Mouse (Mus musculus): ENCODE data around the gene Spsb4. TPM values are rescaled to one million over a fixed set of nuclear protein-coding genes. Genes with fewer than 3 reads are reported as not detected.
"Not testable (repeated sequence)": the region's sequence is repeated elsewhere in the genome, so short reads cannot be mapped to it uniquely, and the experiment has no call there.

The Spsb4 gene
- polyA plus RNA-seq, 1 experiment from 2014 or later, result 58.0 TPM

DNA sequence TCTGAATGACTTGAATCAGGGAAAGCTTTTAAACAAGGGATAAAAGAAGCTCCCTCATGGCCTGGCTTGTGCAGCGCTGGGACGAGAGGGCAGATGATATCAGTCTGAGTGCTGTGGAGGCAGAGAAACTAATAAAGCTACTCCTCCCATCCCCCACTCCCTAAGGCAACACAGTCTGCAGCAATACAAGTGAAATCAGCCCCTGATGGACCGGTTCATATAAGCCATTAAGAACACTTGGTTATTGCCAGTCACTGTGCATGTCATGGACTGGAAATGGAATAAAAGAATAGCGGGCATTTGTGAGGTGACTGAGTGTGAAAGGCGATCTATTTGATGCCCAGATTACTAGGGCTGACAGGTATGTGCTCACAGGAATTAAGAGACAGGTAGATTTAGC is 79.8 kb downstream of the Spsb4 start:
- Histone ChIP-seq H3K27ac (no peak overlapping the region), H3K36me3 (peaks cover 32% of the 10 kb centered on the region), H3K27me3 (peaks cover 29% of the 10 kb centered on the region), H3K9me3 (replicated peaks) (no peaks in the 10 kb centered on the region), H3K9ac (no peak overlapping the region), H3K4me2 (no peak overlapping the region), H3K4me3 (replicated peaks) (no peak overlapping the region), H3K4me1 (0 out of 2 replicates have a peak, but pooled peaks cover 2% of the 10 kb centered on the region)
- WGBS, result 70% methylated on average over 5 of the region's 5 CpGs
- no peak for ATAC-seq (replicated peaks; ENCODE audit: low FRiP score)

DNA sequence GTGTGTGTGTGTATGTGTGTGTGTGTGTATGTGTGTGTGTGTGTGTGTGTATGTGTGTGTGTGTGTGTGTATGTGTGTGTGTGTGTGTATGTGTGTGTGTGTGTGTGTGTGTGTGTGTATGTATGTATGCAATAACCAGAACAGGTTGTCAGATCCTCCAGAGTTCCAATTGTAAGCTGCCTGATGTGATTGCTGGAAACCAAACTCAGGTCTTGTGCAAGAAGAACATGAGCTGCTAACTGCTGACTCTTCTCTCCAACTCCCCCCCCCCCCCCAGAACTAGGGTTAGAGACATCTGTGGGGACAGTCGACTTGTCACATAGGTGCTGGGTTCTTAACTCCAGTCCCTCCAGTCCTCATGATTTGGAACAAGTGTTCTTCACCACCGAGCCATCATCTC is 82.2 kb downstream of the Spsb4 start:
- not testable (repeated sequence) for H3K4me2 ChIP-seq; ATAC-seq (replicated peaks; ENCODE audit: low FRiP score); H3K36me3 ChIP-seq; H3K4me1 ChIP-seq; H3K27ac ChIP-seq; H3K9me3 ChIP-seq (replicated peaks); H3K4me3 ChIP-seq (replicated peaks); H3K9ac ChIP-seq
- 95% methylated on average over 2 of the region's 2 CpGs for WGBS
- H3K27me3 ChIP-seq, result peaks cover 19% of the 10 kb centered on the region

DNA sequence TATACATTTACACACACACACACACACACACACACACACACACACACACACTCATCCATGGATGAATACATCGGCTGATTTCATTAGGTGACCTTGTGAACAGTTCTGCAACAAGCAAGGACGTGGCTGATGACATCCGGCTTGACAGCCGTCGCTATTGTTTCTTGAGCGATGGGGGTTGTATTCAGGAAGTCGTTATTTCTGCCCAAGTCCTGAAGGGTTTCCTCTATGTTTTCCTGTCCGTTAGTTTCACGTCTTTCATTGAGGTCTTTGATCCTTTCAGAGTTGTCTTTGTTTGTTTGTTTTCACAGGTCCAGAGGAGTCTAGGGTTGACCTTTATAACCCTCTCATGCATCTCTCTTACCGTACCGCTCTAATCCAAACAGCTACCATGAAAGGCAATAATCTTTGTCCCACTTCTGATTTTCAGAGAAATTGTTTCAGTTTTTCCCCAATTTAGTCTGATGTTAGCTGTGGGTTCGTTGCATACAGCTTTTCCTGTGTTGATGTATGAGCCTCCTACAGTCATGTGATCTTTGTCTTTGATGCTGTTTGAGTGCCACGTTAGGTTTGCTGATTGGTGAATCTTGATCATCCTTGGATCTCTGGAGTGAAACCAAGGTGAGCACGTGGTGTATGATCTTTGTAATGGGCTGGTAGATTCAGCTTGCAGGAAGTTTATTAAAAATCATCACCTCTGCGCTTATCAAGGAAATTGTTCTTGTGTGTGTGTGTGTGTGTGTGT is 82.9 kb downstream of the Spsb4 start:
- no peak overlapping the region for H3K4me3 ChIP-seq (replicated peaks)
- ATAC-seq (replicated peaks; ENCODE audit: low FRiP score), result no peak
- H3K9me3 ChIP-seq (replicated peaks), result no peaks in the 10 kb centered on the region
- H3K36me3 ChIP-seq, result peaks cover 2% of the 10 kb centered on the region
- peaks cover 19% of the 10 kb centered on the region for H3K27me3 ChIP-seq
- no peak overlapping the region for H3K27ac ChIP-seq
- H3K9ac ChIP-seq, result no peak overlapping the region
- WGBS, result 40% methylated on average over 15 of the region's 15 CpGs
- 0 out of 2 replicates have a peak, but pooled peaks cover 2% of the 10 kb centered on the region for H3K4me1 ChIP-seq
- H3K4me2 ChIP-seq, result no peak overlapping the region

DNA sequence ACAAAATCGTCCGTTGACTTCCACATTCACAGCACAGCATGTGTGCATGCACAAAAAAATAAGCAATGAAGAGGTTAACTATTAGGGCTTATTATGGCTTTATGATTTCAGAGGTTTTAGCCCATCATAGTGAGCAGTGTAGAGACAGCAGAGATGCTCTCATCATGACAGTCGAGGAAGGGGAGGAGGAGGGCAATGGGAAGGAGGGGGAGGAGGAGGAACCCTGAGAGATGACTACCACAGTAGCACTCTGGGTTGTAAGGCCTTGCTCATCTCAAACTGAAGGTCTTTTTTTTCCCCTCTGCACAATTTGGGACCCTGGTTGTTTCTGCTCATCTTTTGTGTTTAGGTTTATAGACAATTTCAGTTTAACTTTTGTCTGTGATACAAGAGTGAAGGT is 83.8 kb downstream of the Spsb4 start:
- H3K4me2 ChIP-seq, result no peak overlapping the region
- ATAC-seq (replicated peaks; ENCODE audit: low FRiP score), result no peak
- no peaks in the 10 kb centered on the region for H3K36me3 ChIP-seq
- no peak overlapping the region for H3K4me3 ChIP-seq (replicated peaks)
- 0 out of 2 replicates have a peak, but pooled peaks cover 2% of the 10 kb centered on the region for H3K4me1 ChIP-seq
- H3K9ac ChIP-seq, result no peak overlapping the region
- peaks cover 19% of the 10 kb centered on the region for H3K27me3 ChIP-seq
- no peaks in the 10 kb centered on the region for H3K9me3 ChIP-seq (replicated peaks)
- H3K27ac ChIP-seq, result no peak overlapping the region
- WGBS, result 81% methylated on average over 3 of the region's 3 CpGs

DNA sequence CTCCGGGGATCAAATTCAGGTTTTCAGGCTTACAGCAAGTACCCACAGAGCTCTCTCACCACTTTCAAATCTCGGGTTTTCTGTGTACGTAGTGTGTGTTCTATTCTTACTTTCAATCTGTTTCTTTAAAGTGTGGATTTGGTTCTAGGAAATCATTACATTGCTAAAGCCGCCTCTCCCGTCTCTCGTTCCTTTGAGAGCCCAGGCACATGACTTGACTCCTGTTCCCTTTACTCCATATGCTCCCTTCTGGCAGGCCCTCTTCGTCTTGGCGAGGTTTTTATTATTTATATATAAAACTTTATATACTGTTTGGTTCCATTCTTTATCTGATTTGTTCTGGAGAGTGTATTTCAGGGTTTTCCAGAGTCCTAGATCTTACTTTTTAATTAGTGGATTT is 85.9 kb downstream of the Spsb4 start:
- H3K27me3 ChIP-seq, result peaks cover 23% of the 10 kb centered on the region
- H3K4me2 ChIP-seq, result no peak overlapping the region
- no peak for ATAC-seq (replicated peaks; ENCODE audit: low FRiP score)
- no peaks in the 10 kb centered on the region for H3K4me1 ChIP-seq
- no peak overlapping the region for H3K4me3 ChIP-seq (replicated peaks)
- H3K9ac ChIP-seq, result no peak overlapping the region
- no peaks in the 10 kb centered on the region for H3K9me3 ChIP-seq (replicated peaks)
- 88% methylated on average over 8 of the region's 8 CpGs for WGBS
- no peaks in the 10 kb centered on the region for H3K36me3 ChIP-seq
- no peak overlapping the region for H3K27ac ChIP-seq

DNA sequence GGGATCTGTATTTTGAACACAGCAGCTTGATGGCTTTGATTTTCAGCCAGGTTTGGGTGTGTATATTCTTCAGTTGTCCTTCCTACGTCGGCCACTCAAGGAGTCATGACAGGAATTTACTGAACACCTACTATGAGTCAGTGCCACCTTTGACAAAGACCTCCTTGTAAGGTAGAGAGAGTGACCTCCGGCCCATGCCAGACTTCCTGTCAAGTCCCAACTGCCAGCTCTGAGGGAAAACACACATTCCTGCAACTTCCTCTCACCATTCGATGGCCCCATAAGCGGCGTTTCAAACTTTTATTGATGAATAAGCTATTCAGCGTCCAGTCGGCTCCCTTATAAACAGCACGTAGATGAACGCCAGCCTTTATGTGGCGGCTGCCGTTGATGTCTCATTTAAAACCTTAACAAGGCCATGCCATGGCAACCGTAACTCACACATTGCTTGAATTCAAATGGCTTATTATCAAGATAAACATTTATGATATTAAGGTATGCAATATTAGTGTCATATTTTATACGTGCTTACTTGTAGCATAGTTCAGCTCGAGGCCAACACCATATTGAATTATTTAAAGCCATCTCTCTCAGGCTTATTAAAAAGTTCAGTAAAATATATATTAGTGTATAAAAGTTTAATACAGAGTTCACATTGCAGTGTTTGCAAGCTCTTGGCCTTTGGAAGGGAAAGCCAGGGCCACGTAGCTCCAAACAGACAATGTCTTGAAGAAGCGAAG is 94.9 kb downstream of the Spsb4 start:
- WGBS, result 77% methylated on average over 17 of the region's 17 CpGs
- no peak for ATAC-seq (replicated peaks; ENCODE audit: low FRiP score)
- no peak overlapping the region for H3K27ac ChIP-seq

DNA sequence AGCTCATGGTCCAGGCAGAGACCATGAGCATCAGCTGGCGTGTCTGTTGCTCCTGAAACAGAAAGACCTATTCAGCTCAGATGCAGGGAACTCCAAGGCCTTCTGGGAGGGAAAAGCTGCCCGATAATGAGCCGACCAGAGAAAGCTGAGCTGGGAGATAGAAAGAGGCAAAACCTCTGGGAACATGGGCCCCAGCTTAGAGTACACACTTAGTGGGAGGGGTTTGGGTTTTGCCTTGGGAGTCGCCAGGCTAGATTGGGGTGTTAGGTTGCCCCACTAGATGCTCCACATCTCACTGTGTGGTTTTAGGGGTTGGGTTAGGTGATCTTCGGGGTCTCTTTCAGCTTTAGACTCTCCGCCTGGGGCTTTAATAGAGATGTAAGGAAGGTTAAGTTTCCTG is 95.5 kb downstream of the Spsb4 start:
- no peaks in the 10 kb centered on the region for H3K4me1 ChIP-seq
- WGBS, result 82% methylated on average over 6 of the region's 6 CpGs
- no peak overlapping the region for H3K27ac ChIP-seq
- no peak for ATAC-seq (replicated peaks; ENCODE audit: low FRiP score)
- H3K9ac ChIP-seq, result no peak overlapping the region
- H3K27me3 ChIP-seq, result peaks cover 18% of the 10 kb centered on the region; the same call in 1 of the 2 replicates
- H3K9me3 ChIP-seq (replicated peaks), result no peaks in the 10 kb centered on the region; the same call in 1 of the 2 replicates
- H3K4me2 ChIP-seq, result no peak overlapping the region
- no peak overlapping the region for H3K4me3 ChIP-seq (replicated peaks)
- no peaks in the 10 kb centered on the region for H3K36me3 ChIP-seq

More for the DNA sequence above, 94.9 kb downstream of the Spsb4 start:
- Histone ChIP-seq H3K36me3 (no peaks in the 10 kb centered on the region), H3K4me2 (no peak overlapping the region), H3K27me3 (peaks cover 19% of the 10 kb centered on the region; the same call in 1 of the 2 replicates), H3K4me1 (no peaks in the 10 kb centered on the region), H3K4me3 (replicated peaks) (no peak overlapping the region), H3K9me3 (replicated peaks) (no peaks in the 10 kb centered on the region; the same call in 1 of the 2 replicates), H3K9ac (no peak overlapping the region)

DNA sequence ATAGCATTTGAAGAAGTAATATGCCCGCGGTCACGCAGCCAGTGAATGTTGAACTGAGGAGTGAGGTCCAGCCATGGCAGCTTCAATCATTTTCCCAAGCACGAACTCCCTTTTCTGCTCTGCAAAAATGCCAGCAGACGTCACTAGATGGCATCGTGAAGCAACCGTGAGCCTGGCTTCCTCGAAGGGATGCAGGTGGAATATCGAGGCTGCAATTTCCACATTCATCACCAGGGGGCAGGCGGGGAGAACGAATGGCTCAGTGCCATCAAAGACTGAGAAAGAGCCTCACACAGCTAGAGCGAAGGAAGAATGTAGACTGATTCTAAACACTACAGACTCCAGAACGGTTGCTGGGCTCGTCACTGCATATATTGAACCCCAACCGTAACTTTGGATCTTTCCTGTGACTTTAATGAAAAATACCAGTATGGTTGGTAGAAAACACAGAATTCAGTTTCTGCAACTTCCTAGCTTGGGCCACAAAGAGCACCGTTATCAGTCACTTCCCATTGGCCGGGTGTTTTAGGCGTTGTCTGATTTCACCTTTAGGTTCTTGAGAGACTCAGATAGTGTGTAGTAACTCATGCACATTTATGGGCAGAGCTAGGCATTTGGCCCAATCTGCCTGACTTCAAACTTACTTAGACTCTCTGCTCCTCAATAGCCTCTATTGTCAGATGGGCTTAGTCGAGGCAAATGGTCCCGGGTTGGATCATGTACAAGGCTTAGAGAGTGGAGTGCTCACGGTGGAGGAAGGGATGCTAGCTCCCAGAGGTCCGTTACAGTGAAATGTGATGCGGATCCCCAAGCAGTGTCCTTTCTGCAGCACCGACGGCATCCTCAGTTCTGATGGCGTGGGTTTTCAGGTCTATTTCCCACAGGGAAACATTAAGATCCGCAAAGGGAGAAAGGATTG is 101.8 kb downstream of the Spsb4 start:
- WGBS, result 40% methylated on average over 27 of the region's 27 CpGs
- H3K36me3 ChIP-seq, result no peaks in the 10 kb centered on the region
- H3K9me3 ChIP-seq (replicated peaks), result no peaks in the 10 kb centered on the region
- no peak overlapping the region for H3K27ac ChIP-seq
- no peak overlapping the region for H3K4me2 ChIP-seq
- H3K4me1 ChIP-seq, result 0 out of 2 replicates have a peak, but pooled peaks cover 3% of the 10 kb centered on the region
- H3K4me3 ChIP-seq (replicated peaks), result no peak overlapping the region
- peak; percentile 80 for ATAC-seq (replicated peaks; ENCODE audit: low FRiP score)
- peaks cover 10% of the 10 kb centered on the region; the same call in 1 of the 2 replicates for H3K27me3 ChIP-seq
- H3K9ac ChIP-seq, result no peak overlapping the region

DNA sequence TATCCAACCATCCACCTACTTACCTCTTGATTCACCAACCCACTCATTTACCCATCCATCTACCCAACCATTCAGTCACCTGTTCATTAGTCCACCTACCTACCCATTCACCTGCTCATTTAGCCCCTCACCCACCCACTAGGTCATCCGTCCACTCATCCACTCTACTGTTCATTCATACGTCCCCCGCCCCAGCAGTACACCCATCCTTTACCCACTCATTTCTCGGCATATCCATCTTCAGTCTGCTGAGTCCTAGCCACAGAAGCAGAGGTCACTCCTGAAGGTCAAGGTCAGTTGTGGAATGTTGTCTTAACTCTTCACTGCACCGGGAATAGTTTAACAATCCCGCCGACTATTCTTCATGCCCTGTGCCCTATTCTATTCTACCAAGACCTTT is 102.6 kb downstream of the Spsb4 start:
- peak; percentile 51 for ATAC-seq (replicated peaks; ENCODE audit: low FRiP score)
- peaks cover 10% of the 10 kb centered on the region; the same call in 1 of the 2 replicates for H3K27me3 ChIP-seq
- H3K4me3 ChIP-seq (replicated peaks), result no peak overlapping the region
- H3K9ac ChIP-seq, result no peak overlapping the region
- 0 out of 2 replicates have a peak, but pooled peaks cover 3% of the 10 kb centered on the region for H3K4me1 ChIP-seq
- no peak overlapping the region for H3K27ac ChIP-seq
- no peaks in the 10 kb centered on the region for H3K36me3 ChIP-seq
- no peak overlapping the region for H3K4me2 ChIP-seq
- WGBS, result 39% methylated on average over 7 of the region's 7 CpGs
- H3K9me3 ChIP-seq (replicated peaks), result no peaks in the 10 kb centered on the region

DNA sequence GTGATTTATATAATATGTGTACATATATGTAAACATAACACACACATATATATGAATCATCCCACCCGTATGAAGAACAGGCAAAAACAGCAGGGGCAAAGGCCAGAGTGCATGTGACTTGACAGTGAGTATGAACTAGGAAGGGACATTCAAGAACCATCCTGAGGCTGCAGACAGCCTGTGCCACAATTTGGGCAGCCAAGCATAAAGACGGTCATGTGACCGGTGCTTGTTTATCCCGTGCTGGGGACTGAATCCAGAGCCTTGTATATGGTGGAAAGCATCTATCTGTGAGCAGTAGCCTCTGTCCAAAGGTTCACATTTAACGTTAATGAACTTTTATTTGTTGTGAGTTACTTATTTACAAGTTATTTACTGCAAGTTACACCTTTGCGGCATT is 103.8 kb downstream of the Spsb4 start:
- Histone ChIP-seq H3K4me3 (replicated peaks) (no peak overlapping the region), H3K4me1 (0 out of 2 replicates have a peak, but pooled peaks cover 3% of the 10 kb centered on the region), H3K4me2 (no peak overlapping the region), H3K9ac (no peak overlapping the region), H3K9me3 (replicated peaks) (no peaks in the 10 kb centered on the region), H3K27me3 (peaks cover 10% of the 10 kb centered on the region; the same call in 1 of the 2 replicates), H3K27ac (no peak overlapping the region), H3K36me3 (no peaks in the 10 kb centered on the region)
- no peak for ATAC-seq (replicated peaks; ENCODE audit: low FRiP score)
- WGBS, result 76% methylated on average over 6 of the region's 6 CpGs

DNA sequence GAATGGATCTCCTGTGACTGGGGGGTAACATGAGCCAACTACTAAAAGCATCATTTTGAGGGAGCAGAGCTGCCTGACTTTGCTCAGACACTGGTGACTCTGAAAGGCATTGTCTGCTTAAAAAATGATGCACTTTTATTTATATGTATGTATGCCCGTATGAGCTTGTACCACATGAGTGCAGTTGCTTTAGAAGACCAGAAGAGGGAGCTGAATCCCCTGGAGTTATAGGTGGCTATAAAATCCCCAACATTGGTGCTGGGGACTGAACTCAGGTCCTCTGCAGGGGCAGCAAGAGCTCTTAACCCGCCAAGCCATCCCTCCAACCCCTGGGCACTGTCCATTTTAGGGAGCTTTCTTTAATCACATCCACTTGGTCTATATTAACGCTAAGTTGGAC is 104.6 kb downstream of the Spsb4 start:
- H3K4me2 ChIP-seq, result no peak overlapping the region
- no peak overlapping the region for H3K27ac ChIP-seq
- H3K9ac ChIP-seq, result no peak overlapping the region
- no peaks in the 10 kb centered on the region for H3K9me3 ChIP-seq (replicated peaks)
- peaks cover 10% of the 10 kb centered on the region; the same call in 1 of the 2 replicates for H3K27me3 ChIP-seq
- H3K4me1 ChIP-seq, result 0 out of 2 replicates have a peak, but pooled peaks cover 3% of the 10 kb centered on the region
- no peak for ATAC-seq (replicated peaks; ENCODE audit: low FRiP score)
- WGBS, result 90% methylated on average over 3 of the region's 3 CpGs
- H3K36me3 ChIP-seq, result no peaks in the 10 kb centered on the region
- no peak overlapping the region for H3K4me3 ChIP-seq (replicated peaks)
